Mouse (Mus musculus): ENCODE results near the gene Zc3h14. TPM values are rescaled to one million over a fixed set of nuclear protein-coding genes. Genes with fewer than 3 reads are reported as not detected.

Zc3h14 gene
- total RNA-seq (2017) = 93.1 and 104 TPM in 2 replicates

- peak; percentile 88 for ATAC-seq (ENCODE audit: extremely low read depth, insufficient number of reproducible peaks, low FRiP score, poor library complexity, severe bottlenecking)
Measured at GRCm38 (mm10) chr12:98746746-98747379, at the start of gene Zc3h14. Zc3h14 (plus strand) TSS chr12:98746964.

- no peak for ATAC-seq (ENCODE audit: extremely low read depth, insufficient number of reproducible peaks, low FRiP score, poor library complexity, severe bottlenecking)
Measured at GRCm38 (mm10) chr12:98697202-98697601, 49.6 kb upstream of the Zc3h14 start.

- no peak for ATAC-seq (ENCODE audit: extremely low read depth, insufficient number of reproducible peaks, low FRiP score, poor library complexity, severe bottlenecking)
Measured at GRCm38 (mm10) chr12:98701564-98701963, 45.2 kb upstream of the Zc3h14 start.

- no peak for ATAC-seq (ENCODE audit: extremely low read depth, insufficient number of reproducible peaks, low FRiP score, poor library complexity, severe bottlenecking)
Measured at GRCm38 (mm10) chr12:98703554-98703953, 43.2 kb upstream of the Zc3h14 start.

- ATAC-seq (ENCODE audit: extremely low read depth, insufficient number of reproducible peaks, low FRiP score, poor library complexity, severe bottlenecking) = no peak
Measured at GRCm38 (mm10) chr12:98703961-98704360, 42.8 kb upstream of the Zc3h14 start.

GRCm38 (mm10) chr12:98712819-98713218, 33.9 kb upstream of the Zc3h14 start:
- ATAC-seq (ENCODE audit: extremely low read depth, insufficient number of reproducible peaks, low FRiP score, poor library complexity, severe bottlenecking) = no peak

GRCm38 (mm10) chr12:98713621-98714103, 33.1 kb upstream of the Zc3h14 start:
- no peak for ATAC-seq (ENCODE audit: extremely low read depth, insufficient number of reproducible peaks, low FRiP score, poor library complexity, severe bottlenecking)

GRCm38 (mm10) chr12:98714757-98715156, 32.0 kb upstream of the Zc3h14 start:
- no peak for ATAC-seq (ENCODE audit: extremely low read depth, insufficient number of reproducible peaks, low FRiP score, poor library complexity, severe bottlenecking)

GRCm38 (mm10) chr12:98716142-98716541, 30.6 kb upstream of the Zc3h14 start:
- ATAC-seq (ENCODE audit: extremely low read depth, insufficient number of reproducible peaks, low FRiP score, poor library complexity, severe bottlenecking) = no peak

- no peak for ATAC-seq (ENCODE audit: extremely low read depth, insufficient number of reproducible peaks, low FRiP score, poor library complexity, severe bottlenecking)
Measured at GRCm38 (mm10) chr12:98720628-98721027, 26.1 kb upstream of the Zc3h14 start.

GRCm38 (mm10) chr12:98721030-98721429, 25.7 kb upstream of the Zc3h14 start:
- no peak for ATAC-seq (ENCODE audit: extremely low read depth, insufficient number of reproducible peaks, low FRiP score, poor library complexity, severe bottlenecking)

GRCm38 (mm10) chr12:98724224-98724623, 22.5 kb upstream of the Zc3h14 start:
- ATAC-seq (ENCODE audit: extremely low read depth, insufficient number of reproducible peaks, low FRiP score, poor library complexity, severe bottlenecking) = no peak

- ATAC-seq (ENCODE audit: extremely low read depth, insufficient number of reproducible peaks, low FRiP score, poor library complexity, severe bottlenecking) = no peak
Measured at GRCm38 (mm10) chr12:98724976-98725375, 21.8 kb upstream of the Zc3h14 start.

- ATAC-seq (ENCODE audit: extremely low read depth, insufficient number of reproducible peaks, low FRiP score, poor library complexity, severe bottlenecking) = no peak
Measured at GRCm38 (mm10) chr12:98726078-98726477, 20.7 kb upstream of the Zc3h14 start.

GRCm38 (mm10) chr12:98727186-98727585, 19.6 kb upstream of the Zc3h14 start:
- ATAC-seq (ENCODE audit: extremely low read depth, insufficient number of reproducible peaks, low FRiP score, poor library complexity, severe bottlenecking) = no peak

GRCm38 (mm10) chr12:98730682-98731081, 16.1 kb upstream of the Zc3h14 start:
- ATAC-seq (ENCODE audit: extremely low read depth, insufficient number of reproducible peaks, low FRiP score, poor library complexity, severe bottlenecking) = no peak

GRCm38 (mm10) chr12:98733165-98733564, 13.6 kb upstream of the Zc3h14 start:
- ATAC-seq (ENCODE audit: extremely low read depth, insufficient number of reproducible peaks, low FRiP score, poor library complexity, severe bottlenecking) = no peak

- ATAC-seq (ENCODE audit: extremely low read depth, insufficient number of reproducible peaks, low FRiP score, poor library complexity, severe bottlenecking) = no peak
Measured at GRCm38 (mm10) chr12:98733776-98734175, 13.0 kb upstream of the Zc3h14 start.

GRCm38 (mm10) chr12:98734246-98734879, 12.4 kb upstream of the Zc3h14 start:
- ATAC-seq (ENCODE audit: extremely low read depth, insufficient number of reproducible peaks, low FRiP score, poor library complexity, severe bottlenecking) = peak; percentile 65

Data from neutrophil, adult 5-6 weeks (primary cell).